Comparison of ENCODE assay signal across 10 mouse cellular contexts in the genomic region with DNA sequence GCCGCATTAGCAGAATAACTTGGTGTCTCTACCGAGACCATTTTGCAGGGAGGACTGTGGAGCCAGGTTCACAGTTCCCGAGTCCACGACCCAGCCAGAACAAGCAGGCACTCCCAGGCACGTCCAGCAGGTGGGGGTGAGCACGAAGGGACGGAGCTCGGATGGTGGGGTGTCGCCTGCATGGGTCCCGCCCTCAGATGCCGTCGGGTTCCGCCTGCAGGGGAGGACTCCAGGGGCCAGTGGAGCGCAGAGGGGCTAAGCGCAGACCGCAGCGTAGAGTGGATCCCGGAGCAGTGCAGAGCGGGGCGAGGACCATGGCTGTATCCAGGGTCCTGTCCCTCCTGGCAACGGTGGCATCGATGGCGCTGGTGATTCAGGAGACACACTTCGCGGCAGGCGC. TPM values are rescaled to one million over a fixed set of nuclear protein-coding genes. Genes with fewer than 3 reads are reported as not detected.
DNase-seq lines count a peak whose midpoint lies in the region; ATAC-seq lines count a peak whose summit lies in the region.
"Had no signal": no experiment of that assay in that cellular context is flagged by ENCODE, and none has a peak within 500 bp of the region (broad histone marks: within the 10 kb centered on the region; RNA-seq: fewer than 3 reads in every experiment).

A gene (plus strand): TSS at position 262 of the 400 bp plus-strand sequence.

- peak within 1 kb of the TSS; percentile 35 for H3K4me2 ChIP-seq in embryonic facial prominence, embryonic 12.5 days (replicated peaks)
- peak within 1 kb of the TSS; percentile 44 for H3K4me2 ChIP-seq in stomach, embryonic 16.5 days (ENCODE audit: low read depth, low read length)

- peaks cover 9% of the 10 kb centered on the region for H3K4me1 ChIP-seq in embryonic facial prominence, embryonic 12.5 days
- H3K4me1 ChIP-seq in stomach, embryonic 16.5 days (ENCODE audit: control insufficient read depth, insufficient read depth, low read length), result no peaks in the 10 kb centered on the region

- peak within 1 kb of the TSS; percentile 15; the same call in 1 of the 2 replicates for H3K9ac ChIP-seq in embryonic facial prominence, embryonic 12.5 days
- H3K9ac ChIP-seq in stomach, embryonic 16.5 days (ENCODE audit: low read length), result no peak within 1 kb of the TSS; the same call in 1 of the 2 replicates

- DNase-seq in layer of hippocampus, postnatal 14 days (ENCODE audit: low spot score in 2 of 2), result no peak
- no peak for DNase-seq in layer of hippocampus, adult 9-11 months
- DNase-seq in heart, postnatal 10 days, result peak; percentile 47 to 67
- peak; percentile 71 to 86 for DNase-seq in kidney, postnatal 36 days
- DNase-seq in layer of hippocampus, adult 11-12 months (ENCODE audit: low spot score), result no peak

- no peaks in the 10 kb centered on the region for H3K9me3 ChIP-seq in embryonic facial prominence, embryonic 12.5 days
- H3K9me3 ChIP-seq in stomach, embryonic 16.5 days (replicated peaks; ENCODE audit: control insufficient read depth, low read length), result no peaks in the 10 kb centered on the region

- peak within 1 kb of the TSS; percentile 10; the same call in 1 of the 2 replicates for H3K4me3 ChIP-seq in embryonic facial prominence, embryonic 12.5 days
- H3K4me3 ChIP-seq in stomach, embryonic 16.5 days (replicated peaks; ENCODE audit: low read length), result peak within 1 kb of the TSS; percentile 32

- ATAC-seq in embryonic facial prominence, embryonic 12.5 days (ENCODE audit: insufficient number of reproducible peaks, insufficient read depth, low FRiP score, low TSS enrichment), result peak; percentile 55; the same call in 1 of the 2 replicates
- peak; percentile 71 for ATAC-seq in megakaryocyte-erythroid progenitor cell, adult 5-6 weeks (replicated peaks; ENCODE audit: low FRiP score, low TSS enrichment, poor library complexity, severe bottlenecking)
- peak; percentile 72; the same call in 1 of the 2 replicates for ATAC-seq in stomach, embryonic 16.5 days (ENCODE audit: insufficient read depth, low FRiP score)

- intact Hi-C loops in heart, postnatal 10 days (cut with DNase I), result no loop called here

- 8% methylated on average over 26 of the region's 26 CpGs for WGBS in embryonic facial prominence, embryonic 12.5 days
- 5% methylated on average over 26 of the region's 26 CpGs for WGBS in stomach, embryonic 16.5 days

- H3K27ac ChIP-seq in embryonic facial prominence, embryonic 12.5 days, result no peak within 1 kb of the TSS
- no peak within 1 kb of the TSS for H3K27ac ChIP-seq in stomach, embryonic 16.5 days (ENCODE audit: low read length)
- H3K27ac ChIP-seq: macrophage had no signal

- H3K36me3 ChIP-seq in embryonic facial prominence, embryonic 12.5 days, result no peaks in the 10 kb centered on the region
- H3K36me3 ChIP-seq in stomach, embryonic 16.5 days (ENCODE audit: control insufficient read depth, insufficient read depth, low read length), result no peaks in the 10 kb centered on the region

- H3K27me3 ChIP-seq in embryonic facial prominence, embryonic 12.5 days, result peaks cover 63% of the 10 kb centered on the region
- peaks cover 35% of the 10 kb centered on the region for H3K27me3 ChIP-seq in stomach, embryonic 16.5 days (ENCODE audit: control insufficient read depth, insufficient read depth, low read length)

RNA-seq across cellular contexts. Expression of the gene that starts here (rescaled TPM):
- 10 to 100 TPM; 10.9 to 11.9 TPM for total RNA-seq in layer of hippocampus, postnatal 14 days (2021)
- polyA plus RNA-seq in embryonic facial prominence, embryonic 12.5 days (2016; fragmentation: Nextera tagmentation; extraction: Ambion mirVana), result 1.8 and 2.5 TPM in 2 replicates
- 1 to 10 TPM in 1 of 2 experiments, under 1 TPM in 1; 0.79 to 1.2 TPM for total RNA-seq in heart, postnatal 10 days (2021)
- total RNA-seq in megakaryocyte-erythroid progenitor cell, adult 5-6 weeks (2014; fragmentation: Nextera tagmentation), result not detected in 2 replicates
- not detected in 2 replicates for total RNA-seq in megakaryocyte-erythroid progenitor cell, adult 5-6 weeks (2017)
- polyA plus RNA-seq in stomach, embryonic 16.5 days (2015; fragmentation: Nextera tagmentation; extraction: Ambion mirVana), result 1.3 and 1.9 TPM in 2 replicates
- total RNA-seq: MEL had no signal
- polyA plus RNA-seq: macrophage had no signal

Comparison
In these comparisons a context has a peak if more than half of its experiments do, and no peak if none do; other contexts are left out.
1. RNA of the gene that starts here (total RNA-seq): 10.9 to 11.9 TPM in layer of hippocampus, postnatal 14 days; 0.79 to 1.2 TPM in heart, postnatal 10 days and not detected in megakaryocyte-erythroid progenitor cell, adult 5-6 weeks; every median in the first group is over 4 times any median in the second.
2. Peak in ATAC-seq in megakaryocyte-erythroid progenitor cell, adult 5-6 weeks; RNA of the gene not detected or under 1 TPM.
3. DNase-seq: peak in heart, postnatal 10 days (2 of 2) and kidney, postnatal 36 days (2 of 2); none in layer of hippocampus, postnatal 14 days (0 of 2), layer of hippocampus, adult 9-11 months (single experiment) and layer of hippocampus, adult 11-12 months (single experiment).
4. Peak in every context shown above with its lines, with median percentiles within 50 percentile points of each other: ATAC-seq.